Mouse (Mus musculus) cerebellum, adult 11 months (tissue): ENCODE data around the gene Bbs9.
A peak's percentile ranks its signal among the peaks of the same experiment; 100 is the strongest.

Source experiments
- DNase-seq: peaks from one replicate; pipeline ENCODE4 v3.0.0; 2022

Bbs9 gene

GRCm38 (mm10) chr9:22468170-22468898, 7.2 kb upstream of the Bbs9 start:
- DNase-seq: peak; percentile 52

- DNase-seq: no peak
Measured at GRCm38 (mm10) chr9:22468899-22469259, 6.6 kb upstream of the Bbs9 start.

- DNase-seq: no peak
Measured at GRCm38 (mm10) chr9:22469643-22470042, 5.9 kb upstream of the Bbs9 start, which contains the start of gene Rp9. Gene Rp9 (minus strand): TSS chr9:22469743.

GRCm38 (mm10) chr9:22476265-22476664, 750 bp downstream of the Bbs9 start:
- DNase-seq: no peak

GRCm38 (mm10) chr9:22478946-22479345, 3.4 kb downstream of the Bbs9 start:
- no peak for DNase-seq

- DNase-seq: no peak
Measured at GRCm38 (mm10) chr9:22483866-22484561, 8.5 kb downstream of the Bbs9 start.

- DNase-seq: no peak
Measured at GRCm38 (mm10) chr9:22484562-22485308, 9.2 kb downstream of the Bbs9 start.

GRCm38 (mm10) chr9:22486211-22486610, 10.7 kb downstream of the Bbs9 start:
- no peak for DNase-seq

- DNase-seq: no peak
Measured at GRCm38 (mm10) chr9:22488963-22489362, 13.4 kb downstream of the Bbs9 start.

GRCm38 (mm10) chr9:22494203-22494807, 18.8 kb downstream of the Bbs9 start:
- no peak for DNase-seq

GRCm38 (mm10) chr9:22495133-22495532, 19.6 kb downstream of the Bbs9 start:
- no peak for DNase-seq

- no peak for DNase-seq
Measured at GRCm38 (mm10) chr9:22497021-22497767, 21.7 kb downstream of the Bbs9 start.

- DNase-seq: no peak
Measured at GRCm38 (mm10) chr9:22502972-22503371, 27.5 kb downstream of the Bbs9 start.

GRCm38 (mm10) chr9:22503581-22503980, 28.1 kb downstream of the Bbs9 start:
- no peak for DNase-seq

GRCm38 (mm10) chr9:22505574-22505973, 30.1 kb downstream of the Bbs9 start:
- DNase-seq: no peak

- no peak for DNase-seq
Measured at GRCm38 (mm10) chr9:22515076-22515475, 39.6 kb downstream of the Bbs9 start.

- peak; percentile 13 for DNase-seq
Measured at GRCm38 (mm10) chr9:22518394-22519041, 43.0 kb downstream of the Bbs9 start.

- DNase-seq: no peak
Measured at GRCm38 (mm10) chr9:22523460-22523859, 47.9 kb downstream of the Bbs9 start.

- no peak for DNase-seq
Measured at GRCm38 (mm10) chr9:22530734-22531489, 55.4 kb downstream of the Bbs9 start.

GRCm38 (mm10) chr9:22532112-22532511, 56.6 kb downstream of the Bbs9 start:
- DNase-seq: no peak

- DNase-seq: no peak
Measured at GRCm38 (mm10) chr9:22532810-22533447, 57.4 kb downstream of the Bbs9 start.
